Mouse (Mus musculus) neural tube, embryonic 15.5 days (tissue): ENCODE measurements around the gene Bckdhb. TPM values are rescaled to one million over a fixed set of nuclear protein-coding genes. Genes with fewer than 3 reads are reported as not detected.
A peak's percentile ranks its signal among the peaks of the same experiment; 100 is the strongest.
"Not testable (repeated sequence)": the region's sequence is repeated elsewhere in the genome, so short reads cannot be mapped to it uniquely, and the experiment has no call there.

Experiments used
- ATAC-seq: fragments of 200-750 bp; cut with Nextera tagmentation; 2 replicates; pipeline ENCODE4 v1.8.0; 2017; ENCODE audit warnings: mild to moderate bottlenecking, moderate TSS enrichment, moderate library complexity; ENCODE audit not compliant: low FRiP score
- H3K27ac ChIP-seq: fragments of 300-500 bp; sonication (generic); replicated peaks from 2 replicates; pipeline ENCODE4 v1.5.1; 2015; ENCODE audit warnings: mild to moderate bottlenecking, inconsistent platforms
- H3K27me3 ChIP-seq: fragments of 300-500 bp; sonication (generic); replicated peaks from 2 replicates; pipeline ENCODE4 v1.6.1; 2015; ENCODE audit warnings: inconsistent platforms
- H3K36me3 ChIP-seq: fragments of 300-500 bp; sonication (generic); 2 replicates; pipeline ENCODE4 v1.6.1; 2015; ENCODE audit warnings: inconsistent platforms
- H3K4me1 ChIP-seq: fragments of 300-500 bp; sonication (generic); 2 replicates; pipeline ENCODE4 v1.6.1; 2015; ENCODE audit warnings: inconsistent platforms
- H3K4me2 ChIP-seq: fragments of 300-500 bp; sonication (generic); 2 replicates; pipeline ENCODE4 v1.6.1; 2015; ENCODE audit warnings: inconsistent platforms, mild to moderate bottlenecking, moderate library complexity
- H3K4me3 ChIP-seq: fragments of 300-500 bp; sonication (generic); replicated peaks from 2 replicates; pipeline ENCODE4 v1.5.1; 2015; ENCODE audit warnings: mild to moderate bottlenecking, inconsistent platforms
- H3K9ac ChIP-seq: fragments of 300-500 bp; sonication (generic); replicated peaks from 2 replicates; pipeline ENCODE4 v1.6.1; 2015; ENCODE audit warnings: mild to moderate bottlenecking, inconsistent platforms
- H3K9me3 ChIP-seq: fragments of 300-500 bp; sonication (generic); replicated peaks from 2 replicates; pipeline ENCODE4 v1.6.1; 2016; ENCODE audit warnings: inconsistent platforms
- WGBS: fragments of 180-500 bp; shearing (Covaris S2); methylation state at CpG from one replicate; pipeline ENCODE4 v1.1.7; 2015; ENCODE audit warnings: mixed read lengths; 5-methylcytosine and 5-hydroxymethylcytosine counted together
- polyA plus RNA-seq: library from polyadenylated mRNA; unstranded; fragments of >200 nt; fragmentation: Nextera tagmentation; extraction: Ambion mirVana; gene quantifications from 2 replicates; pipeline ENCODE4 v1.2.1, GENCODE M21; 2015

The Bckdhb gene
- polyA plus RNA-seq, 1 experiment from 2014 or later = 43.4 TPM

DNA sequence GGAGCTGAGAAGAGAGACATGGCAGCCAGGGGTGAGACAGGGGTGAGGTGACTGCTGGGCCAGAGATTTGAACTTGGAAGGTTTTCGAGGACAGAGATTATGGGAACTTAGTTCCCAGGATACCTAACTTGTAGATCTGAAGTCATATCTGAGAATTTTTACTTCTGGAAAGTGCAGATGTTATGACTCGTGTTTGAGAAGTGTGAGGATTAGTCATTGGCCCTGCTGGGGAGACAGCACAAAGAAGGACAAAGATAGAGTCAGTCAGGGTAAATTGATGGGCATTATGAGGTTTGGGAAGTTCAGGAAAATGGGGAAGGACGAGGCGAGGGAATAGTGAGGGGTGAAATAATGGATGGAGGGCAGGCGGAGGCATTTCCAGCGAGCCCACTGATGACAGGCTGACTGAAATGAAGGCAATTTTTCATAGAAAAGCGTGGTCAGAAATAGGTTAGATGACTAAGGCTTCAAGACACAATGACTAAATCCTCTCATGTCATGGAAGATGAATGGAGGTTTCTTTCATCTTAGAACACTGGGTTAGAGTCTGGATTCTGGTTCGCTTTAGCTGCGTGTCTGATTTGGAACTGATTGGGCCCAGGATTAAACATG lies 42.6 kb downstream of the Bckdhb start:
- H3K27me3 ChIP-seq = no peaks in the 10 kb centered on the region
- H3K9me3 ChIP-seq = no peaks in the 10 kb centered on the region
- WGBS = 90% methylated on average over 9 of the region's 9 CpGs
- ATAC-seq = no peak
- H3K4me3 ChIP-seq = no peak overlapping the region
- 0 out of 2 replicates have a peak, but pooled peaks cover 5% of the 10 kb centered on the region for H3K4me1 ChIP-seq
- no peak overlapping the region for H3K4me2 ChIP-seq
- no peaks in the 10 kb centered on the region for H3K36me3 ChIP-seq
- H3K27ac ChIP-seq = no peak overlapping the region
- no peak overlapping the region for H3K9ac ChIP-seq

DNA sequence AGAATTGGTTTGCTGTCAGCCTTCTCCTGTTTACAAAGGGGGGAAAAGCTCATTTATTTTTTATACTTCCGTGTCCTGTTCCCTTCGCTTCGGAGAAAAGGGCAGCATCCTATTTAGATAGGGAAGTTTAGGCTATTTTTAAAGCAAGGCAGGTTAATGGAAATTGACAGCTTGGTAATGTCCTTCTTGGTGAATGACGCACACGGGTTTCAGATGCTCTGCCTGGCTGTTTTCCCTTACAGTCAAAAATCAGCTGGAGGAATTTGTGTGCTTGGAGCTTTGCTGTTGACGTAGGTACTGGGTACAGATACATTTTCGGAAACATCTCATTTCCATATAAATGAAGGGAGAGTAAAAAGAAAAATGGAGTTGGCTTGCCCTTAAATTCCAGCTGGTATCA lies 44.4 kb downstream of the Bckdhb start:
- Histone ChIP-seq H3K9ac (no peak overlapping the region), H3K4me3 (no peak overlapping the region), H3K27ac (no peak overlapping the region), H3K27me3 (no peaks in the 10 kb centered on the region), H3K4me1 (no peaks in the 10 kb centered on the region), H3K9me3 (no peaks in the 10 kb centered on the region), H3K36me3 (no peaks in the 10 kb centered on the region), H3K4me2 (no peak overlapping the region)
- 74% methylated on average over 7 of the region's 7 CpGs for WGBS
- ATAC-seq = no peak

DNA sequence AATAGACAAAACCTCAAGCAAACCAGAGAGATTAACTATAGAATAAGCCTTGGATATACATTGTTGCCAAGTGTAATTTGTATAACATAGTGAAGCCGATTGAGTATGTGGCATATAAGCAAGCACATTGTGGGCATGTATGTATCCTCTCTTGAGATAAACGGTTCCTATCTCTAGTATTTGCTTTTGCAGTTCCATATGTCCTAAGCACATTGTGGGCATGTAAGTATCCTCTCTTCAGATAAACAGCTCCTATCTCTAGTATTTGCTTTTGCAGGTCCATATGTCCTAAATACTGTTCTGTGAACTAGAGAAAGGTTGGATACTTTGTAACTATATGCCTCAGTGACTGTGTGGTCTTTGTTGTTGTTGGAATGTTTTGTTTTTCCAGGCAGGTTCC lies 48.5 kb downstream of the Bckdhb start:
- no peaks in the 10 kb centered on the region for H3K36me3 ChIP-seq
- WGBS = 92% methylated on average over 2 of the region's 2 CpGs
- no peak overlapping the region for H3K4me2 ChIP-seq
- ATAC-seq = no peak
- no peak overlapping the region for H3K9ac ChIP-seq
- H3K27me3 ChIP-seq = no peaks in the 10 kb centered on the region
- H3K4me1 ChIP-seq = no peaks in the 10 kb centered on the region
- H3K27ac ChIP-seq = no peak overlapping the region
- no peak overlapping the region for H3K4me3 ChIP-seq
- H3K9me3 ChIP-seq = no peaks in the 10 kb centered on the region

DNA sequence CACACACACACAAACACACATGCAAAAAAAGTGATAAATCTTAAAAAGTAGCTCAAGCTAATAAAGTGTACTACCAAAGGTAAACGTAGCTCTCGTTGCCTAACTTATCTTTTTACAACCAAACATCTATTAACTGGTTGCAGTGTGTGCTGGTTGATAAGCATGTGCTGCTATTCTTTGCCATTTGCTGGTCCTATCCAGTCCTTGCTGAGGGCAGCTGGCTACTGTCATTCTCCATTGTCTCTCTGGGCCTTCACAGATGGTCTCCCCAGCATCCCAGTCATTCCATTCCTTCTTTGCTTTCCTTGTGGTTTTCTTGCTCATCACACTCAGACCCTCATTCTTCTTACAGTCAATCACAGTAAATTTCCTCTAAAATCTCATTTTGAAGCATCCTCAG lies 50.9 kb downstream of the Bckdhb start:
- Histone ChIP-seq H3K36me3 (no peaks in the 10 kb centered on the region), H3K9me3 (no peaks in the 10 kb centered on the region), H3K27ac (no peak overlapping the region), H3K9ac (no peak overlapping the region), H3K4me2 (no peak overlapping the region), H3K4me3 (no peak overlapping the region), H3K27me3 (no peaks in the 10 kb centered on the region), H3K4me1 (no peaks in the 10 kb centered on the region)
- 86% methylated on average over 2 of the region's 2 CpGs for WGBS
- ATAC-seq = no peak

DNA sequence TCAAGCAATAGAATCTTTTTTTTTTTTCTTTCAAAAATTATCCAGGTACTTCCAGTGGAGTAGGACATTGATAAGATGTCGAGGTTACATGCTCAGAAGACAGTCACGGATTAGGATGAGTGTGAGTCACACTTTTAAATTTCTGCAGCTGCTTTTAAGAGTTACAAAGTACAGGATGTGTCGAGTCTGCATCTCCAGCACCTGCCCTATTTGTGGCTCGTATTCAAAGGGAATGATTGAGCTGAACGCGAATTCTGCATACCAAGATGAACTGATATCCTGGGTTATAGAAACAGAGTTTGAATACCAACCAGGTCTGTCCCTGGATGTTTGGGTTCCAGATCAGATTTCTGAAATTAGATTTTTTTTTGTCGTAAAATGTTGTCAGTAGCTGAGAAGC lies 56.3 kb downstream of the Bckdhb start:
- Histone ChIP-seq H3K36me3 (no peaks in the 10 kb centered on the region), H3K9me3 (no peaks in the 10 kb centered on the region), H3K27me3 (no peaks in the 10 kb centered on the region), H3K4me2 (no peak overlapping the region), H3K4me3 (no peak overlapping the region), H3K4me1 (no peaks in the 10 kb centered on the region), H3K27ac (no peak overlapping the region), H3K9ac (no peak overlapping the region)
- WGBS = 89% methylated on average over 7 of the region's 7 CpGs
- no peak for ATAC-seq

DNA sequence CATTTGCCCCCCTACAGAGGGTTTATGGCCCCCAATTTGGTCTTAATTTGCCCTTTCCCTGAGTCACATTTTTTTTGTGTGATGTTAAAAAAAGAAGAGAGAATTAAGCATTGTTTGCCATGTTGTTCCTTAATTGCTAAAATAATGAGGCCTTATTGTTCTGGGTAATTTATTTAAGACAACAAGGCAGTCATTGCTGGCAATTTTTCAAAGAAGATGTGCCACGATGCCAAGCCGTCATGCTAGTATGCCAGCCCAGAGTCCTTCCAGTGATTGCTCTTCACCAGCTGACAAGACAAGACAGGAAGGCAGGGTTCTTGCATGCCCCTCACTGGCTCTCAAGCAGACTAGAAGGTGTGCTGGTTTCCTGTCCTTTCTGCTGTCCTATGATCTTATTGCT lies 84.0 kb downstream of the Bckdhb start:
- Histone ChIP-seq H3K4me1 (no peaks in the 10 kb centered on the region), H3K36me3 (peaks cover 4% of the 10 kb centered on the region), H3K27ac (no peak overlapping the region), H3K4me2 (no peak overlapping the region), H3K27me3 (no peaks in the 10 kb centered on the region), H3K9ac (no peak overlapping the region), H3K4me3 (no peak overlapping the region), H3K9me3 (no peaks in the 10 kb centered on the region)
- no peak for ATAC-seq
- 18% methylated on average over 2 of the region's 2 CpGs for WGBS

DNA sequence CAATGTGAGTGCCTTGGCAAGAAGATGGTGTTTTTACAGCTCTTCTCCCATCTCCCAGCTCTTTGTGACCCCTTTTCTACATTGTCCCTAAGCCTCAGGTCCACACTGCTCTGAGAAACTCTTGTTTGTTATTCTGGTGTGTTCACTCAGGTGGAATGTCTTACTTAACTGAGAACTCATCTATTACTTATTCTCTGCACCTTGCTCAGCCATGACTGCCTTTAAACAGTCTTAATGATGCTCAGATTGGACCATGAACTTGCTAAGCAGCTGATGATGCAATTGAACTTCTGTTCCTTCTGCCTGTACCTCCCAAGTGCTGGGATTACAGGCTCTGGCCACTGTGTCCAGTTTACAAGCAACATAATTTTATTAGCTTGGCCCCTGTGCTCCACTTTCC lies 86.2 kb downstream of the Bckdhb start:
- Histone ChIP-seq H3K9me3 (no peaks in the 10 kb centered on the region), H3K9ac (no peak overlapping the region), H3K4me3 (no peak overlapping the region), H3K27me3 (no peaks in the 10 kb centered on the region), H3K36me3 (no peaks in the 10 kb centered on the region), H3K4me1 (no peaks in the 10 kb centered on the region), H3K4me2 (no peak overlapping the region), H3K27ac (no peak overlapping the region)
- ATAC-seq = no peak

DNA sequence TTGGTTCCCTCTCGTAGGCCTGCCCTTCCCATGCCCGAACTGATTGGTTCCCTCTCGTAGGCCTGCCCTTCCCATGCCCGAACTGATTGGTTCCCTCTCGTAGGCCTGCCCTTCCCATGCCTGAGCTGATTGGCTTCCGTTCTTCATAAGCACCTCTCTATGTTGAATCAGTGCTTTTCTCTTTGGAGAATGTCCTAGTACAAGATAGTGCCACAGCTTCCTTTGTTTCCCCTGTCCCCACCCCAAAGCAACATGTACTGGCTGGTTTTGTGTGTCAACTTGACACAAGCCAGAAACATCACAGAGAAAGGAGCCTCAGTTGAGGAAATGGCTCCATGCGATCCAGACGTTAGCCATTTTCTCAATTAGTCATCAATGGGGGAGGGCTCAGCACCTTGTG lies 93.2 kb downstream of the Bckdhb start:
- H3K4me3 ChIP-seq, H3K36me3 ChIP-seq, H3K9me3 ChIP-seq, H3K27me3 ChIP-seq, H3K4me2 ChIP-seq, H3K27ac ChIP-seq, H3K9ac ChIP-seq, H3K4me1 ChIP-seq, ATAC-seq: not testable (repeated sequence)
- WGBS = 93% methylated on average over 8 of the region's 8 CpGs

DNA sequence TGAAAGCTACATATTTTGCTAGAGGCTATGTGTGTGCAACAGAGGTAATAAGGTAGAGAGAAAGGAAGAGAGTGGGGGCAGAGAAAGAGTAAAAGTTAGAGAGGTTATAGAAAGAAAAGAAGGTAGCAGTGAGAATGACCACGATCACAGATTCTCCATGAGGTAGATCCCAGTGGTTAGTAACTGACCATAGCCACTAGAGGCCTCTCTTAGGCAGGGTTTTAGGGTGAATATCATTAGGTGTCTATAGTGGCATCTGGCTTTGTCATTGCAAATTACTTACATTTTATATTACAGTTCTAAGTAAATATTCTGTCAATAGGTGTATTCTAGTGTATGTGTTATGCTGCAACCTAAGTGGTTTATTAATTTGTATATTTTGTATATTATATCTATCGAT lies 94.7 kb downstream of the Bckdhb start:
- Histone ChIP-seq H3K27me3 (no peaks in the 10 kb centered on the region), H3K9ac (no peak overlapping the region), H3K36me3 (no peaks in the 10 kb centered on the region), H3K4me2 (no peak overlapping the region), H3K4me1 (no peaks in the 10 kb centered on the region), H3K27ac (no peak overlapping the region), H3K9me3 (no peaks in the 10 kb centered on the region), H3K4me3 (no peak overlapping the region)
- 70% methylated on average over 2 of the region's 2 CpGs for WGBS
- ATAC-seq = peak; percentile 63; the same call in 1 of the 2 replicates

DNA sequence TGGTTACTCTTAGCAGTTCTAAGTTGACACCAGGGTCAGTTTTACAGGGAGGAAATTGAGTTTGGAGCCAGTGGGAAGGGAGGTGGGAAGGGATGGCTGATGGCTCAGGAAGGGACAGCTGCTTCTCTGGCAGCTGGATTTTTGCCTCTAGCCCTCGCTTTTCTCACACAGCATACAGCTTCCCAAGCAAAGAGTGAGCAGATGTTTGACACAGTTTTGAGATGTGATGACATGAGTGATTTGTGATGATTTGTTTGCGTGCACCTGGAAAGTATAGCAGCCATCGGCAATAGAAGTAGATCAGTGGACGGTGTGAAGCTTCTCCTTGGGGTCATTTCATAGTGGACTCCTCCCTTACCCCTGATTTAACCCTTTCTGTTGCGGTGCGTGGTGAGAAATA lies 96.2 kb downstream of the Bckdhb start:
- 80% methylated on average over 6 of the region's 6 CpGs for WGBS
- Histone ChIP-seq H3K4me2 (no peak overlapping the region), H3K9ac (no peak overlapping the region), H3K4me1 (no peaks in the 10 kb centered on the region), H3K36me3 (no peaks in the 10 kb centered on the region), H3K4me3 (no peak overlapping the region), H3K27me3 (no peaks in the 10 kb centered on the region), H3K27ac (no peak overlapping the region), H3K9me3 (no peaks in the 10 kb centered on the region)
- ATAC-seq = no peak

DNA sequence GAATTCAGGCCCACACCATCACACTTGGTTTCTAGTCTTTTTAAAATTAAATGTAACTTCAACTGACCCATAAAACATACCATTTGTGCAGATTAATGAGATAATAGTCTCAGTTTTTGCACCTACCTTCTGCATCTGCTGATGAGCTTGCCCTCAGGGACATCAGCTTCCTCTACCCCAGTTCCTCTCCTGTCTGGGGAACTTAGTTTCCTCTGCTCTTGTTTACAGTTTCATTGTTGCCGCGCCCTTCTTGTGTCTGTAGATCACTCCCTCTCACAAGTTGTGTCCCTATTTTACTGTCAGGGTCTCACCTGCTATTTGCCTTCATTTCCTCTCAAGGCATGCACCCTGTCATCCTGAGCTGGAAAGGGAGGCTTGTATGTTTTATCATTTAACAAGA lies 103.2 kb downstream of the Bckdhb start:
- Histone ChIP-seq H3K4me1 (peaks cover 16% of the 10 kb centered on the region), H3K9me3 (no peaks in the 10 kb centered on the region), H3K4me3 (no peak overlapping the region), H3K27me3 (no peaks in the 10 kb centered on the region), H3K27ac (no peak overlapping the region), H3K36me3 (no peaks in the 10 kb centered on the region), H3K9ac (no peak overlapping the region), H3K4me2 (no peak overlapping the region)
- no peak for ATAC-seq
- WGBS = 92% methylated on average over 2 of the region's 2 CpGs

DNA sequence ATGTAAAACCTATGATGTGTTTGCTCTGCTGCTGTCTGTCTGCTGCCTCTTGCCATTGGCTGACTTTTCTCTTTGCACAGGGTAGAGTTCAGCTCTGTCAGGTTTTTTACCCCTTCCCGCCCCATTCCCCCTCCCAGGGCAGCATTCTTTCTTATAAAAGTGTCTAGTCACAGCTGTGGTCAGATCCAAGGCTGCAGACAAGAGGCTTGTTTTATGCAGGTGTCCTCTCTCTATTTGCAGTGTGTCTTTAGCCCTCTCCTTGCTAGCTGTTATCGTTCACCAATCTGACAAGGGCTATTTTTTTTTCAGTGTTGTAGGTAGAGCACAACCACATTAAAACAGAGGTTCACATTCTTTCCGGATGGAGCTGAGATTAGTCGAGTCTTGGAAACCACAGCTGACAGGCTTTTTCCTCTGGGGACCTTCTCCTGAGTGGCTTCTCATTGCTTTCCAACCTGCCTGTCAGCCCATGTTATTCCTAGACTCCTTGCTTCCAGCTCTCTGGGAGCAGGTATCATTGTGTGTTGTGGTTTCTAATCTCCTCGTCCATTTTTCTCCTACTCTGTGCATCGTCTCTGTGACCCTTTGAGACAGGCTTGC lies 105.8 kb downstream of the Bckdhb start:
- Histone ChIP-seq H3K4me3 (no peak overlapping the region), H3K4me2 (no peak overlapping the region), H3K27ac (no peak overlapping the region), H3K9ac (no peak overlapping the region), H3K27me3 (no peaks in the 10 kb centered on the region), H3K4me1 (peaks cover 26% of the 10 kb centered on the region), H3K9me3 (no peaks in the 10 kb centered on the region), H3K36me3 (no peaks in the 10 kb centered on the region)
- ATAC-seq = no peak
- WGBS = 75% methylated on average over 6 of the region's 6 CpGs
